Comparison of ENCODE assay signal across 17 mouse cellular contexts in genomic region chr5:19870406-19870805, GRCm38 (mm10).
DNase-seq lines count a peak whose midpoint lies in the region; ATAC-seq lines count a peak whose summit lies in the region.
"Had no signal": no experiment of that assay in that cellular context is flagged by ENCODE, and none has a peak within 500 bp of the region (broad histone marks: within the 10 kb centered on the region; RNA-seq: fewer than 3 reads in every experiment).

No protein-coding gene starts in this region.

- DNase-seq in layer of hippocampus, adult 11-12 months (ENCODE audit: low spot score), result peak; percentile 59
- DNase-seq in layer of hippocampus, postnatal 36 days, result peak; percentile 50 to 62
- DNase-seq in right cerebral cortex, postnatal 10 days (ENCODE audit: low spot score in 2 of 2), result peak; percentile 41 to 55
- no peak for DNase-seq in retina, embryonic 14.5 days (ENCODE audit: low spot score)
- DNase-seq in thymus, postnatal 10 days (ENCODE audit: low spot score in 2 of 2), result no peak
- DNase-seq in adrenal gland, postnatal 14 days, result no peak
- no peak for DNase-seq in gastrocnemius, postnatal 4 days (ENCODE audit: low spot score in 2 of 2)
- DNase-seq: adrenal gland, postnatal 10 days; cerebellum, adult 2 months; gastrocnemius, postnatal 14 days; heart, postnatal 10 days; kidney, adult 11 months; kidney, postnatal 10 days; liver, embryonic 13.5 days had no signal

- ATAC-seq in frontal cortex, adult (ENCODE audit: low TSS enrichment), result peak; percentile 96
- ATAC-seq: forebrain, embryonic 15.5 days; midbrain, embryonic 13.5 days had no signal

Comparison
In these comparisons a context has a peak if more than half of its experiments do, and no peak if none do; other contexts are left out.
1. DNase-seq: peak in layer of hippocampus, adult 11-12 months (single experiment), layer of hippocampus, postnatal 36 days (2 of 2) and right cerebral cortex, postnatal 10 days (2 of 2); none in retina, embryonic 14.5 days (single experiment), thymus, postnatal 10 days (0 of 2), adrenal gland, postnatal 14 days (single experiment) and gastrocnemius, postnatal 4 days (0 of 2).